Mouse (Mus musculus) heart, postnatal 0 days (tissue): ENCODE results near the gene Tex19.2. TPM values are rescaled to one million over a fixed set of nuclear protein-coding genes. Genes with fewer than 3 reads are reported as not detected.
"Not testable (repeated sequence)": the region's sequence is repeated elsewhere in the genome, so short reads cannot be mapped to it uniquely, and the experiment has no call there.

Source experiments
- ATAC-seq: fragments of 200-750 bp; cut with Nextera tagmentation; 2 replicates; pipeline ENCODE4 v1.8.0; 2017; ENCODE audit warnings: low read depth, moderate number of reproducible peaks, moderate library complexity; ENCODE audit not compliant: insufficient read depth
- DNase-seq: peaks from one replicate; pipeline ENCODE4 v3.0.0-alpha.2; 2016; ENCODE audit warnings: low spot score
- H3K27ac ChIP-seq: fragments of 300-500 bp; sonication (generic); 2 replicates; pipeline ENCODE4 v1.5.1; 2014; ENCODE audit warnings: low read depth, mild to moderate bottlenecking
- H3K27me3 ChIP-seq: fragments of 300-500 bp; sonication (generic); 2 replicates; pipeline ENCODE4 v1.6.1; 2014; ENCODE audit warnings: low read length, mixed read lengths; ENCODE audit not compliant: control insufficient read depth, insufficient read depth
- H3K36me3 ChIP-seq: fragments of 300-500 bp; sonication (generic); replicated peaks from 2 replicates; pipeline ENCODE4 v1.6.1; 2014; ENCODE audit warnings: low read length, mixed read lengths; ENCODE audit not compliant: control insufficient read depth, insufficient read depth
- H3K4me1 ChIP-seq: fragments of 300-500 bp; sonication (generic); 2 replicates; pipeline ENCODE4 v1.6.1; 2014; ENCODE audit warnings: antibody characterized with exemption; ENCODE audit not compliant: control insufficient read depth, insufficient read depth
- H3K4me2 ChIP-seq: fragments of 300-500 bp; sonication (generic); 2 replicates; pipeline ENCODE4 v1.6.1; 2014; ENCODE audit warnings: low read depth, mild to moderate bottlenecking, low read length, moderate library complexity
- H3K4me3 ChIP-seq: fragments of 300-500 bp; sonication (generic); 2 replicates; pipeline ENCODE4 v1.5.1; 2014; ENCODE audit warnings: low read depth, low read length
- H3K9ac ChIP-seq: fragments of 300-500 bp; sonication (generic); replicated peaks from 2 replicates; pipeline ENCODE4 v1.6.1; 2014; ENCODE audit warnings: low read depth, low read length, mixed read lengths
- H3K9me3 ChIP-seq: fragments of 300-500 bp; sonication (generic); replicated peaks from 2 replicates; pipeline ENCODE4 v1.6.1; 2016; ENCODE audit warnings: low read length; ENCODE audit not compliant: control insufficient read depth
- CTCF ChIP-seq: IDR thresholded peaks from 2 replicates; pipeline ENCODE4 v1.5.1; 2016; ENCODE audit warnings: antibody characterized with exemption, control low read depth, low read depth
- EP300 ChIP-seq: IDR thresholded peaks from 2 replicates; pipeline ENCODE4 v1.6.1; 2016; ENCODE audit warnings: antibody characterized with exemption, low read depth
- WGBS: fragments of 180-500 bp; shearing (Covaris S2); extraction: QIAGEN DNeasy Blood & Tissue Kit; methylation state at CpG from one replicate; pipeline ENCODE4 v1.1.7; 2014; 5-methylcytosine and 5-hydroxymethylcytosine counted together
- polyA plus RNA-seq: library from polyadenylated mRNA; unstranded; fragments of >200 nt; fragmentation: Nextera tagmentation; extraction: Ambion mirVana; gene quantifications from 2 replicates; pipeline ENCODE4 v1.2.1, GENCODE M21; 2015
- total RNA-seq: library from RNA; depleted of rRNA; stranded (reverse); fragments of >200 nt; gene quantifications from 2 replicates; pipeline ENCODE4 v1.2.3, GENCODE M21; 2014; ENCODE audit warnings: low replicate concordance; rRNA removed

The Tex19.2 gene
- total and polyA plus RNA-seq, 2 experiments from 2014 or later = not detected

- WGBS = 56% methylated on average over 5 of the region's 5 CpGs
- no peak for TF ChIP-seq CTCF
- no peak for TF ChIP-seq EP300
- Histone ChIP-seq H3K4me1 (no peaks in the 10 kb centered on the region), H3K27ac (no peak overlapping the region), H3K9me3 (0 out of 2 replicates have a peak, but pooled peaks cover 4% of the 10 kb centered on the region), H3K36me3 (no peaks in the 10 kb centered on the region), H3K4me3 (no peak overlapping the region), H3K9ac (no peak overlapping the region), H3K4me2 (no peak overlapping the region), H3K27me3 (no peaks in the 10 kb centered on the region)
- DNase-seq (no peak), ATAC-seq (no peak)
Measured at GRCm38 (mm10) chr11:121075655-121076054, 42.8 kb downstream of the Tex19.2 start.

- H3K27ac ChIP-seq, H3K9me3 ChIP-seq, H3K9ac ChIP-seq, H3K27me3 ChIP-seq, H3K4me2 ChIP-seq, H3K36me3 ChIP-seq, H3K4me1 ChIP-seq, DNase-seq, ATAC-seq, H3K4me3 ChIP-seq: not testable (repeated sequence)
- 81% methylated on average over 11 of the region's 16 CpGs for WGBS
Measured at GRCm38 (mm10) chr11:121069662-121070061, 48.8 kb downstream of the Tex19.2 start.

- Histone ChIP-seq H3K4me3 (no peak overlapping the region), H3K4me1 (no peaks in the 10 kb centered on the region), H3K27ac (no peak overlapping the region), H3K36me3 (no peaks in the 10 kb centered on the region), H3K27me3 (no peaks in the 10 kb centered on the region), H3K9me3 (no peaks in the 10 kb centered on the region), H3K4me2 (no peak overlapping the region), H3K9ac (no peak overlapping the region)
- no peak for DNase-seq
- TF ChIP-seq CTCF (no peak), EP300 (no peak)
- no peak for ATAC-seq
- WGBS = 86% methylated on average over 2 of the region's 2 CpGs
Measured at GRCm38 (mm10) chr11:121067895-121068294, 50.6 kb downstream of the Tex19.2 start.

Other genes with a start within 250 kb of the Tex19.2 start
- gene Ccdc57, start 185.8 kb downstream of the Tex19.2 start, total RNA-seq = 0.43 and 1.5 TPM in 2 replicates
- 1.3 and 1.6 TPM in 2 replicates for gene Ccdc57, start 185.8 kb downstream of the Tex19.2 start, polyA plus RNA-seq
- 153 and 260 TPM in 2 replicates for gene Slc16a3, start 170.2 kb downstream of the Tex19.2 start, total RNA-seq
- 15.6 and 17.0 TPM in 2 replicates for gene Slc16a3, start 170.2 kb downstream of the Tex19.2 start, polyA plus RNA-seq
- gene Csnk1d, start 127.3 kb downstream of the Tex19.2 start, total RNA-seq = 51.9 and 52.8 TPM in 2 replicates
- gene Csnk1d, start 127.3 kb downstream of the Tex19.2 start, polyA plus RNA-seq = 42.0 and 46.7 TPM in 2 replicates
- not detected in 2 replicates for gene Cd7, start 79.3 kb downstream of the Tex19.2 start, total RNA-seq
- 0.16 TPM in 1 of 2 replicates, not detected in the other for gene Cd7, start 79.3 kb downstream of the Tex19.2 start, polyA plus RNA-seq
- not detected in 2 replicates for gene Sectm1b, start 55.1 kb downstream of the Tex19.2 start, total RNA-seq
- 0.10 TPM in 1 of 2 replicates, not detected in the other for gene Sectm1b, start 55.1 kb downstream of the Tex19.2 start, polyA plus RNA-seq
- 0.27 TPM in 1 of 2 replicates, not detected in the other for gene Sectm1a, start 37.5 kb downstream of the Tex19.2 start, total RNA-seq
- 0.19 and 0.25 TPM in 2 replicates for gene Sectm1a, start 37.5 kb downstream of the Tex19.2 start, polyA plus RNA-seq
- not detected in 2 replicates for gene Tex19.1, start 27.5 kb upstream of the Tex19.2 start, total RNA-seq
- not detected in 2 replicates for gene Tex19.1, start 27.5 kb upstream of the Tex19.2 start, polyA plus RNA-seq
- not detected in 2 replicates for gene Uts2r, start 41.6 kb upstream of the Tex19.2 start, total RNA-seq
- gene Uts2r, start 41.6 kb upstream of the Tex19.2 start, polyA plus RNA-seq = not detected in 2 replicates
- 23.8 and 36.6 TPM in 2 replicates for gene Hexdc, start 85.8 kb upstream of the Tex19.2 start, total RNA-seq
- 6.4 and 6.5 TPM in 2 replicates for gene Hexdc, start 85.8 kb upstream of the Tex19.2 start, polyA plus RNA-seq
- gene Ogfod3, start 86.0 kb upstream of the Tex19.2 start, total RNA-seq = 8.7 and 10.9 TPM in 2 replicates
- gene Ogfod3, start 86.0 kb upstream of the Tex19.2 start, polyA plus RNA-seq = 26.8 and 27.1 TPM in 2 replicates
- gene Cybc1, start 110.6 kb upstream of the Tex19.2 start, total RNA-seq = 11.3 and 13.0 TPM in 2 replicates
- gene Cybc1, start 110.6 kb upstream of the Tex19.2 start, polyA plus RNA-seq = 12.4 and 13.5 TPM in 2 replicates
- gene Narf, start 118.6 kb upstream of the Tex19.2 start, total RNA-seq = 159 and 217 TPM in 2 replicates
- gene Narf, start 118.6 kb upstream of the Tex19.2 start, polyA plus RNA-seq = 40.0 and 48.2 TPM in 2 replicates
- gene Foxk2, start 141.3 kb upstream of the Tex19.2 start, total RNA-seq = 23.5 and 25.8 TPM in 2 replicates
- gene Foxk2, start 141.3 kb upstream of the Tex19.2 start, polyA plus RNA-seq = 3.0 and 3.8 TPM in 2 replicates
- gene Wdr45b, start 235.8 kb upstream of the Tex19.2 start, total RNA-seq = 76.1 and 81.0 TPM in 2 replicates
- 60.1 and 64.7 TPM in 2 replicates for gene Wdr45b, start 235.8 kb upstream of the Tex19.2 start, polyA plus RNA-seq